Mouse (Mus musculus) embryonic facial prominence, embryonic 10.5 days (tissue): Measurements from ENCODE around the gene Gemin7. TPM values are rescaled to one million over a fixed set of nuclear protein-coding genes. Genes with fewer than 3 reads are reported as not detected.

ENCODE experiments used
- DNase-seq: peaks from one replicate; pipeline ENCODE4 v3.0.0-alpha.2; 2017; ENCODE audit warnings: low spot score
- H3K27ac ChIP-seq: fragments of 300-500 bp; sonication (generic); replicated peaks from 2 replicates; pipeline ENCODE4 v1.5.1; 2016; ENCODE audit warnings: mild to moderate bottlenecking
- H3K27me3 ChIP-seq: fragments of 300-500 bp; sonication (generic); replicated peaks from 2 replicates; pipeline ENCODE4 v1.6.1; 2016; ENCODE audit warnings: low read depth, mild to moderate bottlenecking; ENCODE audit not compliant: poor library complexity, severe bottlenecking
- H3K36me3 ChIP-seq: fragments of 300-500 bp; sonication (generic); replicated peaks from 2 replicates; pipeline ENCODE4 v1.6.1; 2016; ENCODE audit warnings: mild to moderate bottlenecking, moderate library complexity
- H3K4me1 ChIP-seq: fragments of 300-500 bp; sonication (generic); 2 replicates; pipeline ENCODE4 v1.6.1; 2016
- H3K4me3 ChIP-seq: fragments of 300-500 bp; sonication (generic); 2 replicates; pipeline ENCODE4 v1.5.1; 2016; ENCODE audit warnings: mild to moderate bottlenecking, moderate library complexity
- H3K9me3 ChIP-seq: fragments of 300-500 bp; sonication (generic); 2 replicates; pipeline ENCODE4 v1.6.1; 2016; ENCODE audit warnings: mild to moderate bottlenecking
- WGBS: fragments of 180-500 bp; shearing (Covaris S2); methylation state at CpG from one replicate; pipeline ENCODE4 v1.1.7; 2016; 5-methylcytosine and 5-hydroxymethylcytosine counted together
- polyA plus RNA-seq: library from polyadenylated mRNA; unstranded; fragments of >200 nt; fragmentation: Nextera tagmentation; extraction: Ambion mirVana; gene quantifications from 2 replicates; pipeline ENCODE4 v1.2.1, GENCODE M21; 2016

The Gemin7 gene
- polyA plus RNA-seq, 1 experiment from 2014 or later, result 187 TPM

- peaks cover 65% of the 10 kb centered on the region for H3K36me3 ChIP-seq
- WGBS, result 83% methylated on average over 3 of the region's 3 CpGs
- DNase-seq, result no peak
Measured at GRCm38 (mm10) chr7:19569647-19570046, 7.7 kb downstream of the Gemin7 start.

GRCm38 (mm10) chr7:19567426-19567825 lies 10.0 kb downstream of the Gemin7 start:
- Histone ChIP-seq H3K4me1 (peaks cover 27% of the 10 kb centered on the region), H3K9me3 (peaks cover 14% of the 10 kb centered on the region; the same call in 1 of the 2 replicates), H3K36me3 (peaks cover 78% of the 10 kb centered on the region), H3K27me3 (no peaks in the 10 kb centered on the region), H3K4me3 (no peak overlapping the region), H3K27ac (no peak overlapping the region)
- no peak for DNase-seq
- 94% methylated on average over 8 of the region's 8 CpGs for WGBS

More at GRCm38 (mm10) chr7:19569647-19570046, 7.7 kb downstream of the Gemin7 start:
- Histone ChIP-seq H3K4me1 (peaks cover 26% of the 10 kb centered on the region), H3K27me3 (peaks cover 7% of the 10 kb centered on the region), H3K4me3 (no peak overlapping the region), H3K27ac (no peak overlapping the region), H3K9me3 (peaks cover 8% of the 10 kb centered on the region; the same call in 1 of the 2 replicates)

GRCm38 (mm10) chr7:19565803-19566202 lies 11.6 kb downstream of the Gemin7 start:
- Histone ChIP-seq H3K4me1 (peaks cover 21% of the 10 kb centered on the region), H3K4me3 (no peak overlapping the region), H3K27me3 (no peaks in the 10 kb centered on the region), H3K27ac (no peak overlapping the region), H3K36me3 (peaks cover 70% of the 10 kb centered on the region), H3K9me3 (peaks cover 14% of the 10 kb centered on the region; the same call in 1 of the 2 replicates)
- DNase-seq, result no peak
- 93% methylated on average over 2 of the region's 2 CpGs for WGBS

GRCm38 (mm10) chr7:19564455-19564854 lies 12.9 kb downstream of the Gemin7 start:
- no peaks in the 10 kb centered on the region for H3K27me3 ChIP-seq
- peaks cover 34% of the 10 kb centered on the region for H3K4me1 ChIP-seq
- no peak for DNase-seq
- peaks cover 14% of the 10 kb centered on the region; the same call in 1 of the 2 replicates for H3K9me3 ChIP-seq
- H3K4me3 ChIP-seq, result no peak overlapping the region; the same call in 1 of the 2 replicates
- WGBS, result 91% methylated on average over 4 of the region's 4 CpGs
- H3K36me3 ChIP-seq, result peaks cover 61% of the 10 kb centered on the region
- H3K27ac ChIP-seq, result no peak overlapping the region

DNA sequence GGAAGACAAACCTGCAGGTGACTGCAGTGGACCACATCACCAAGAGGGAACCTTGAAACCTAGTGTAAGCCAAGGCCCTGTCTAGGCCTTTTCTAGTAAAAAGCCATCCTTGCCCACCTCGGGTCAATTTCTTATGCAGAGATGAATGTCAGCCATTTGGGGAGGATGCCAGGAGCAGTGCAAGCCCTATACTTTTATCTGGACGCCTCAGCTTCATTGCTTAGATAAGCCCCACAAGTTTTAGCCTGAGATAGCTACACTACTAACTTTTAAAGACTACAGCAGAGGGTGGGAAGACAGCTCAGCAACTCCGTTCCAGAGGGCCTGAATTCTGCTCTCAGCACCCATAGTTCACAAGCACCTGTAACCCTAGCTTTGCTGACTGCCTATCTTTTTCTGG lies 13.5 kb downstream of the Gemin7 start:
- peaks cover 40% of the 10 kb centered on the region for H3K4me1 ChIP-seq
- no peaks in the 10 kb centered on the region for H3K27me3 ChIP-seq
- H3K36me3 ChIP-seq, result peaks cover 57% of the 10 kb centered on the region
- H3K9me3 ChIP-seq, result peaks cover 14% of the 10 kb centered on the region; the same call in 1 of the 2 replicates
- DNase-seq, result no peak
- no peak overlapping the region for H3K27ac ChIP-seq
- 88% methylated on average over 3 of the region's 3 CpGs for WGBS
- peak overlapping the region; percentile 100; the same call in 1 of the 2 replicates for H3K4me3 ChIP-seq

- H3K27ac ChIP-seq, result peak within 1 kb of the TSS; percentile 95
- H3K36me3 ChIP-seq, result peaks cover 57% of the 10 kb centered on the region
- H3K4me3 ChIP-seq, result peak within 1 kb of the TSS; percentile 100
- 3% methylated on average over 19 of the region's 19 CpGs for WGBS
- H3K9me3 ChIP-seq, result peaks cover 14% of the 10 kb centered on the region; the same call in 1 of the 2 replicates
- no peak for DNase-seq
- no peaks in the 10 kb centered on the region for H3K27me3 ChIP-seq
- H3K4me1 ChIP-seq, result peaks cover 49% of the 10 kb centered on the region
Measured at GRCm38 (mm10) chr7:19562643-19563410, 14.6 kb downstream of the Gemin7 start, which contains the start of gene Ppp1r37. Gene Ppp1r37, minus strand, starts transcription at chr7:19563076.

DNA sequence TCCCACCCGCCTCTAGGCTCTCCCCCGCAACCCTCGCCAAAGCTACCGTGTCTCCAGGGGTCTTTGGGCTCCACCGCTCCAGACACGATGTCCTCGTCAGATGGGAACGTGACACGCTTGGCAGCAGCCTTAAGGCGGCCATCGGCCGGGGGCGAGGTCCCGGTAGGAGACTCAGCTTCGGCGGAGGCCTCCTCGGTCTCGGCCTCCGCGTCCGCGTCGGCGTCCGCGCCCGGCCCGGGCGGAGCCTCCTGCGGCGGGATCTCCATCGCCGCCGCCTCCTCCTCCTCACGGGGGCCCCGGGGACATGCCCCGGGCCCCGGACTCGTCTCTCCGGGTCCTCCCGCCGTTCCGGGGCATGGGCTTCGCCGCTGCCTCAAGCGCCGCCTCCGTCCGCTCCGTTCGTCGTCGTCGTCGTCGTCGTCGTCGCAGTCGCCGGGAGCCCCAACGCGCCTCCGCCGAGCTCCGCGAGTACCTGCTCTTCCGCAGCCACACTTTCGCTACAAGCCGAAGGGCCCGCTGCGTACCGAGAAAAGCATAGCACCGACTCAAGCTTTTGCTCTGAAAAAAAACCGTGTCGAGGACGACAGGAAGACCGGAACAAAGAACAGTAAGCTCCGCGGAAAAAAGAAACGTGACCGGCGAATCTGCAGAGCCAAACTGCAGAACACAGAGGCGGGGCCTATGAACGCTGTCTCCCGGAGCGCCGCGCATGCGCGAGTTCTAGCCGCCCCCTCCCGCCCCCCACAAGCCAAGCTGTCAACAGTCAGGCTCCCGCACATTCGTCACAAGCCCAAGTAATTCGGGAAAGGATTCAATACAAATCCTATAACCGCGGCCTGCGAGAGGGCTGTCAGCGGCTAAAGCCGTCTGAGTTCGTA lies 15.4 kb downstream of the Gemin7 start:
- peaks cover 49% of the 10 kb centered on the region for H3K4me1 ChIP-seq
- peak overlapping the region; percentile 100 for H3K4me3 ChIP-seq
- no peaks in the 10 kb centered on the region for H3K27me3 ChIP-seq
- peak; percentile 97 for DNase-seq
- H3K27ac ChIP-seq, result peak overlapping the region; percentile 95
- under 1% methylated on average over 102 of the region's 102 CpGs for WGBS
- H3K36me3 ChIP-seq, result peaks cover 59% of the 10 kb centered on the region
- peaks cover 14% of the 10 kb centered on the region; the same call in 1 of the 2 replicates for H3K9me3 ChIP-seq

DNA sequence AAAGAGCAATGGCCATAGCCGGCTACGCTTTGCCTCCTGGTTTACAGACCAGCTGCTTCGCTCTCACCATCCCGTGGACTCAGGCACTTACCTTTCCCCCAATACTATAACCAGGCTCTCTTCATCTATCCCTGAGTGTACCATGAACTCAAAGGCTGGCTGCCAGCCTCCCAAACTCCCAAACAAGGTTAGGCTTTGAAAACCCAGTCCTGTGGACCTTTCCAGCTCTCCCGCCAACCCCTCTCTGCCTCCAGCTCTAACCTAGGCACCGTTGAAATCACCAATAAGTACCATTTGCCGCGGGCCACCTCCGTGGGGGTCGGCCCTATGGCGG lies 16.0 kb downstream of the Gemin7 start:
- peaks cover 49% of the 10 kb centered on the region for H3K4me1 ChIP-seq
- no peak for DNase-seq
- H3K36me3 ChIP-seq, result peaks cover 60% of the 10 kb centered on the region
- H3K27me3 ChIP-seq, result no peaks in the 10 kb centered on the region
- peak overlapping the region; percentile 95 for H3K27ac ChIP-seq
- H3K9me3 ChIP-seq, result peaks cover 14% of the 10 kb centered on the region; the same call in 1 of the 2 replicates
- 2% methylated on average over 11 of the region's 11 CpGs for WGBS
- peak overlapping the region; percentile 100 for H3K4me3 ChIP-seq

DNA sequence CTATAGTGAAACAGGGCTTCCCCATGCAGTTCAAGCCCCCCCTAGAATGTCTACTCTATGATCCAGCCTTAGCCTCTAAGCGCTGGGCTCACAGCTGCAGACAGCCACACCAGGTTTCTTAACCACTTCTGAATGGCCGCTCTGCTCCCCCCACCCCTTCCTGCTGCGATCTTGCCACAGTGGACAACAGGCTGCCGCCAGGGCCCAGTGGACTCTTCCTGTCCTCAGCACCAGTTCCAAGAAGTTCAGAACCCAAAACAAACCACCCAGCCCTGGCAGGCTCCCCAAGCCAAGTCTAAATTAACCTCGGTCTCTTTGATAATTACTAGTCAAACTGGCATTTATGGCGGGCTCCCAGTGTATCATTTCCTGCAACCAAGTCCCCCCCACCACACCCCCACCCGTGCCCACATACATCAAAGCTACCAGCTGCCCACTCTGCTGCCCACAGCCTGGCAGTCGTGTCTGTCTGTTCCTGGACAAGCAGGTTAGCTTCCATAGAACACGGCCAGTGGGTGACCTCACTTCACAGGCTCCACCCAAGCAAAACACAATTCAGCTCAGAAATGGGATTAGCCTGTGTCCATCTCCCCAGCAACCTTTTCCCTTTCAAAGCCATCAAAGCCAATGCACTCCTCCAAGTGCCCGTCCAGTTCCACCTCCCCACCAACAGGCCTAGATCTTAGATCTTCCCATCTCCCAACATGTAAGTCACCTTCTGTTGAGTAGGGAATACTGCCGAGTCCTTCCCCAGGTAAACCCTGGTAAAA lies 16.7 kb downstream of the Gemin7 start:
- peaks cover 62% of the 10 kb centered on the region for H3K36me3 ChIP-seq
- H3K4me3 ChIP-seq, result peak overlapping the region; percentile 100
- WGBS, result 34% methylated on average over 11 of the region's 11 CpGs
- H3K4me1 ChIP-seq, result peaks cover 49% of the 10 kb centered on the region
- H3K27me3 ChIP-seq, result no peaks in the 10 kb centered on the region
- H3K9me3 ChIP-seq, result peaks cover 14% of the 10 kb centered on the region; the same call in 1 of the 2 replicates
- peak overlapping the region; percentile 95 for H3K27ac ChIP-seq
- no peak for DNase-seq

DNA sequence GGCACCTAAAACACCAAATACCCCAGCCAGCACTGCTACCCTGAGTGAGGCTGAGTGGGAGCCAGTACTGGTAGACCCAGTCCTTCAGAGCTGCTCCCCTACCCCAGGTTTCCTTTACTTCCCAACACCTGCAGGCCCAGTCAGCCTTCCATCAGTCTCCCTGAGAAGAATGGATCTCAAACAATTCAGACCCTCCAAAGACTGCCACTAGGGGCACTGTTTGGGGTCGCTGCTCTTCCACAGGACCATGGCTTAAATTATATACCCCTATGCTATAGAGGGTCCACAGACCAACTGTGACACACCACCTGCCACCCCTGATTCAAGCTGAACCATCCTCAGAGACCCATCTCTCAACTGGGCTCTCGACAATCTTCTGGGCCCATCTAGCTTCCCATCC lies 18.4 kb downstream of the Gemin7 start:
- H3K27ac ChIP-seq, result no peak overlapping the region
- DNase-seq, result no peak
- no peaks in the 10 kb centered on the region for H3K27me3 ChIP-seq
- no peaks in the 10 kb centered on the region for H3K9me3 ChIP-seq
- WGBS, result 45% methylated on average over 2 of the region's 2 CpGs
- H3K36me3 ChIP-seq, result peaks cover 62% of the 10 kb centered on the region
- peaks cover 49% of the 10 kb centered on the region for H3K4me1 ChIP-seq
- peak overlapping the region; percentile 100; the same call in 1 of the 2 replicates for H3K4me3 ChIP-seq

- H3K4me3 ChIP-seq, result peak overlapping the region; percentile 100; the same call in 1 of the 2 replicates
- H3K27ac ChIP-seq, result no peak overlapping the region
- H3K4me1 ChIP-seq, result peaks cover 41% of the 10 kb centered on the region
- no peaks in the 10 kb centered on the region for H3K27me3 ChIP-seq
- DNase-seq, result no peak
- 91% methylated on average over 6 of the region's 6 CpGs for WGBS
- H3K36me3 ChIP-seq, result peaks cover 63% of the 10 kb centered on the region
- H3K9me3 ChIP-seq, result no peaks in the 10 kb centered on the region
Measured at GRCm38 (mm10) chr7:19557982-19558900, 19.2 kb downstream of the Gemin7 start.
